Mouse (Mus musculus) CD4-positive naive resting alpha-beta T cell, adult 57 days (primary cell): Measurements from ENCODE around the gene Cnnm2. TPM values are rescaled to one million over a fixed set of nuclear protein-coding genes. Genes with fewer than 3 reads are reported as not detected.

Experiments
- total RNA-seq: library from RNA; stranded (reverse); gene quantifications from one replicate; pipeline ENCODE4 v1.2.4, GENCODE M21; 2023

Cnnm2 gene
- total RNA-seq = 8.0 TPM

GRCm38 (mm10) chr19:46761247-46761946 lies at the start of gene Cnnm2:
Gene Cnnm2 (plus strand): TSS chr19:46761596.

Other genes with a start within 250 kb of the Cnnm2 start
- gene Arl3, start 188.4 kb upstream of the Cnnm2 start, total RNA-seq = 14.2 TPM
- gene Sfxn2, start 188.2 kb upstream of the Cnnm2 start, total RNA-seq = 10.8 TPM
- 65.4 TPM for gene Wbp1l, start 162.5 kb upstream of the Cnnm2 start, total RNA-seq
- gene Cyp17a1, start 88.4 kb upstream of the Cnnm2 start, total RNA-seq = not detected
- gene Borcs7, start 71.7 kb upstream of the Cnnm2 start, total RNA-seq = 4.8 TPM
- gene As3mt, start 54.1 kb upstream of the Cnnm2 start, total RNA-seq = 23.1 TPM